Mouse (Mus musculus) adrenal gland, postnatal 36 days (tissue): ENCODE results near the gene Tardbp. TPM values are rescaled to one million over a fixed set of nuclear protein-coding genes. Genes with fewer than 3 reads are reported as not detected.
A peak's percentile ranks its signal among the peaks of the same experiment; 100 is the strongest.

Experiments
- DNase-seq, 2 experiments: peaks; one replicate each; pipeline ENCODE4 v3.0.0; 2021; ENCODE audit warnings: mixed read lengths in 1 of 2
- total RNA-seq, 2 experiments: library from RNA; stranded (reverse); gene quantifications; 2 replicates each; pipeline ENCODE4 v1.2.3; 2021

Tardbp gene
- total RNA-seq, 2 experiments from 2014 or later, result 233 to 286 TPM

- no peak for DNase-seq
Observed at GRCm38 (mm10) chr4:148639455-148639854, 12.6 kb upstream of the Tardbp start.

GRCm38 (mm10) chr4:148638302-148638701, 11.5 kb upstream of the Tardbp start:
- no peak for DNase-seq

DNA sequence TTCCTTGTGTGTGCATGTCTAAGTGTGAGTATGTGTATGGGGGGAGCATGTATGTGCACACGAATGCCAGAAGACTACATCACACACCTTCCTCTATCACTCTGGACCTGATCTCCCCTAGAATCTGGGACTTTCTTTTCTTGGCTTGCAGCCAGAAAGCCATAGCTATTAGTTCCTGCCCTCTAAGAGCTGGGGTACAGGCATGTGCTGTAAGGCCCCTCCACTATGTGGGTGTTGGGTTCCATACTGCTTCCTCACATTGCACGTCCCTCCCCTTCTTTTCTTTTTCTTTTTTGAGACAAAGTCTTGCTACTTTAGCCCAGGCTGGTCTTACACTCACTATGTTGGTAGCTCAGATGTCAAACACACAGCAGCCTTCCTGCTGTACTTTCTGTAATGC, 8.5 kb upstream of the Tardbp start:
- no peak for DNase-seq

DNA sequence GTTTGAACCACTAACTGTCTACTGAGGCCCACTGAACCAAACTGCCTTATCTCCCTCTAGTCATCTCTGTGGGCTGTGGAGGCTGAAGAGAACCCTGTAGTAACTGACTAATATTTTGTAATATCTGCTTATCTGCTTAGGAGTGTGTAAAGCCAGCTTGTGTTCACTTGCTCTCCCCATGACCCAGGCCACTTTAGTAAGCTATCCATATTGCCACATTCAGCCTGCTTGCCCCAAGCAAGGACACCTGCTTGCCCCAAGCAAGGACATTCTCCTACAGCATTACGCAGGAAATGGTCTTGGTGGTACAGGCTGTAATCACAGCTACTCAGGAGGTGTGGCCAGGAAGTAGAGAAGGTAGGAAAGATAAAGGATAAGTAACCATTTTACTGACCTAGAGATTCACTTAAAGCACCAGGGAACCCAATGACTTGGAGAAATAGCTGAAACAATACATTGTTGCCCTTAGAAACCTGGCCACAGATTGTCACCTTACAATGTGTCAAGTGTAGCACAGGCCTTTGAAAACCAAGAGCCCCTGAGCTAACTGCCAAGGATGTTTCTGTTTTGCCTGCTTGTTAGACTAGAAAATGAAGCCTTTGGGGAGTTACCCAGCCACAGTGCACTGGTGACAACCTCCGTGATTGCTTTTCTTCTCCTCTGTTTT, 6.7 kb upstream of the Tardbp start:
- peak in 1 of 2 experiments; percentile 22 for DNase-seq

- no peak for DNase-seq
Observed at GRCm38 (mm10) chr4:148632013-148632692, 5.3 kb upstream of the Tardbp start.

- no peak for DNase-seq
Observed at GRCm38 (mm10) chr4:148627246-148627645, 427 bp upstream of the Tardbp start.

DNA sequence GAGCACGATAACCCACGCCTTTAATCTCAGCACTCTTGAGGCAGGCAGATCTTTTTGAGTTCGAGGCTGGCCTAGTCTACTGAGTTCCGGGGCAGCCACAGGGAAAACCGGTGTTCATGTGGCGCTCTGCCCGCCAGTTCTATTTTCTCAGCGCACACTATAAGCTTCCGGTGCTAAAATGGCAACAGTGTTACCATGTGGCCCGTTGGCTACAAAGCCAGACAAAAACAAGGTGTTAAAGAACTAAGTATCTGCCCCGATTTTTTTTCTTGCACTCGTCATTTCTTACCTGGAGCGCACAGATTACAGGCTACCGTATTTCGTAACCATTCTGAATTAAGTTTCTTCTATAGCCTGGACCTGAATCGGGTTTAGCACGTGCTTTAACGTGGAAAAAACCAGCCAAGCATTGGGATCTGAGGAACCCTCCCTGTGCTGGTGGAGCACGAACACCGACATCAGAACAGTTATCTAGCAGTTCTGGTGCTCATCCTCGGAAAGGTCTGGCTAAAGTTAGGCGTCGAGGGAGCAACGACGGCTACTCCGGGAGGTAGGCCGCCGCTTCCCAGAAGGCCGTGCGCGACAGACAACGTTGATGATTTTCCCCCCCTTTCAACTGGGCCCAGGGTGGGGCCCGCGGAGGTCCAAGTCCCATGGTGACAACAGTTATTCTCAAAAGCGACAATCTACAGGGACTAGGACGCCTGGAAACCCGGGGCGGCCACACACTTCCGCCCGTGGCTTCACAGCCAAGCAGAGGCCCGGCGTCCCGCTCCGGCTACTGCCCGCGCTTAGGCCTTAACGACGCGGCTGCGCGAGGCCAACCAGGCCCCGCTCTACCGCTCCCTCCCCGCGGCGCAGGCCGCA, 830 bp downstream of the Tardbp start:
- DNase-seq, result peak; percentile 62 to 68

DNA sequence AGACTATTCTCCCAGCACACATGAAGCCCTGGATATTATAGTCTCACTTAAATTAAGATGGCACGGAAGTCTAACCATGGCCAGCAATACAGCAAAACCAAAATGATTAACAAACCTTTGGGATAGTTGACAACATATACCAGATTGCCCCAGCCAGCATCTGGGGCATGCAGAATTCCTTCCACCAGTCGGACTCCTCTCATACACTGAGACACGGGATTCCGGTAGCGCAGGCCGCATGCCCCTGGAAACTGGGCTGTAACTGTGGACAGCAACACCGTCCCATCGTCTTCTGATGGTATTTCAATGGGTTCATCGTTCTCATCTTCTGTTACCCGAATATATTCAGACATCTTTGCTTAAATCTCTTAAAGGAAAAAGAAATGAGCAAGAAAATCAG, 1.8 kb downstream of the Tardbp start:
- DNase-seq, result no peak

GRCm38 (mm10) chr4:148623609-148624008, 3.2 kb downstream of the Tardbp start:
- no peak for DNase-seq

- no peak for DNase-seq
Observed at GRCm38 (mm10) chr4:148622485-148622884, 4.3 kb downstream of the Tardbp start.

- DNase-seq, result no peak
Observed at GRCm38 (mm10) chr4:148620718-148621117, 6.1 kb downstream of the Tardbp start.

DNA sequence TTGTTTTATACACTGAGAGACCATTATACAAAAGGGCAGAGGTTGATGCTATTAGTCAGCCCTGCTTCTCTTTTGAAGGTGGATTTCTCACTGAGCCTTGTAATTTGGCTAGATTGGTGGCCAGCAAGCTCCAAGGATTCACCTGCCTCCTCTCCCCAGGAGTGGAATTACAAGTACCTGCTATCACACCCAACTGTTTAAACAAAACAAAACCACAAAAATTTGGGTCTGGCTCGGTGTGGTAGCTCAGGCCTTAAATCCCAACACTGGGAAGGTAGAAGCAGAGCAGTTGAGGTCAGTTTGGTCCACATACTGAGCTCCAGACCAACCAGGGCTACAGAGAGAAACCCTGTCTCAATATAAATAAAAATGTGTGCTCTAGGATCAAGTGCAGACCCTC, 7.0 kb downstream of the Tardbp start:
- DNase-seq, result no peak

- DNase-seq, result no peak
Observed at GRCm38 (mm10) chr4:148613738-148614137, 13.1 kb downstream of the Tardbp start.

DNA sequence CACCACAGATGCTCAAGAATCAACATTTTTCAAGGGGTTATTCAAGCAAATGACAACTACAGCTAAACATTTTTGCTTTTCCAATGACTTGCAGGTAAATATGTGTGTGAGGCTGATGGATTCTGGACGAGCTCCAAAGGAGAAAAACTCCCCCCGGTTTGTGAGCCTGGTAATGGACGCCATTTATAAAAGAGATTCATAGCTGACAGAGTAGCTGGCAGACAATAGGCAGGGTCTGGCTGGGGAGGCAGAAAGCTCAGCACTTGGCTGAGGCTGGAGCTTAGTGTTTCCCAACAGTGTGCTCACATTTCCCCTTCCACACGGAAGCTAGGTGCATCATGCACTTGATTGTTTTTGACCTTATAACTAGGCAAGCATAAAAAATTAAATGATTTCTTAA, 14.3 kb downstream of the Tardbp start:
- no peak for DNase-seq

DNA sequence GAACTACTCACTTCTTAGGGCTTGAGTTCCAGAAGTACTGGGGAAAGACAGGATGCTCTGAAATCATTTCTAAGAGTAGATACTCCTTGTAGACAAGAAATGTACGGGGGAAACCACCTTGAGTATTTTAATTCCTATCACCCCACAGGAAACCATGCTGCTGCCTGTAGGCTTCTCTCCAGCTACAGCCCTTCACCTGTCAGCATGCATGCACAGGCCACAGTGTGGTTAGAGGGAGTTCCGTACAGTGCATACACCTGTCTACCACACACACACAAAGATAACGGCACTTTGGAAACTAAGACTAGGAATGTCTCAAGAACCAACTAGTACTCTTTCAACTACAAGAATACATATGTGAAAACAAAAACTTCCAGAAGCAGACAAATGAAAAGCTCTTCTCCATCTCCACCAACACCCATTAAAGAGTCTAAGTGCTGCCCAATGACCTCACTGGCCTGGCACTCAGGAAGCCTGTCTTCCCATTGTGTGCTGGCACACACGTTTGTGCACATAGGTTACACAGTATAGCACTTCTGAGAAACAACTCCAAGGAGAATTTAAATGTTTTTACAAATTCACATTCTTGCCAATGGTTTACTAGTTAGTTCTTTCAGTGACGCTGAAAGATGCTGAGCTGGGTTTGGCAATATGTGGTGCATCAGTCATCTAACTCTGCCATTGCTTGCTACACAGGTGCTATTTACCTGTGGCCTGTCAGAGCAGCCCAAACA, 16.0 kb downstream of the Tardbp start:
- DNase-seq, result no peak

DNA sequence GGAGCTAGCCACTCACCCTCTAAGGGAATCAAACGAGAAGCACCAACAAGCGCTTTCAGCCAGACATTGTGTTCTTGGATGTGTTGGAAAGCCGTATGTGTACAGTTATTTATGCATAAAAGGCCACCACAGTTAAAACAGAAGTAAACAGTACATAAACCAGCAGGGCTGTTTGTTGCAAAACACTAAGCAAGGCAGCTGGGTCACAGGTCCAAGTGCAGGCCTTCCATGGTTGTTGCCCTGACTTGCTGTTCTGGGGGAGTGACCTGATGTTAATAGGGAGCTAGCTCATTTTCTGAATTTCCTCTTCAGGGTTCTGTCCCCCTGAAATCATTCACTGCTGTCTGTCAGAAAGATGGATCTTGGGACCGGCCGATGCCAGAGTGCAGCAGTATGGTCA, 17.0 kb downstream of the Tardbp start:
- DNase-seq, result no peak

- DNase-seq, result peak; percentile 85 to 88
Observed at GRCm38 (mm10) chr4:148607758-148608157, 19.1 kb downstream of the Tardbp start.

GRCm38 (mm10) chr4:148604541-148605165, 22.2 kb downstream of the Tardbp start:
- peak; percentile 77 to 78 for DNase-seq

DNA sequence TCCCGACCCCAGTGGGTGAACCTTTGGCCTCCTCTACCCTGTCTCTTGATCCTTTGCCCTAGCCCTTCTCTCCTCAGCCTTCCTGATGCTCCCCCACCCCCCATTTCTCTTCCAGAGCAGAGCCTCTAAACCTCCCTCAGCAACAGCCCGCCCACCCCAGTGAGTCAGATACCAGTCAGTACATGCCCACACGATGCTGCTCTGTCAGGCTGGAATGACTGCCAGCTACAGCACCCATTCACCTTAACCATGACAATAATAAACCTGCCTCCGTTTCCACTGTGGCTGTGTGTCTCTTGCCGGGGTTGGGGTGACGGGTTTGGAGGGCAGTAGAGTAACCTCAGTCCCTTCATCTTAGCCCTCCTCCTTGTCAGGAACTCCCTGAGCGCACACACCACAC, 22.7 kb downstream of the Tardbp start:
- DNase-seq, result peak; percentile 46 to 52

- peak; percentile 38 to 53 for DNase-seq
Observed at GRCm38 (mm10) chr4:148603376-148604139, 23.3 kb downstream of the Tardbp start.
